Mouse (Mus musculus) myocyte (in vitro differentiated cells): Measurements from ENCODE around the gene Pank2.

Experiments used
- CEBPB ChIP-seq: IDR thresholded peaks from 2 replicates; pipeline ENCODE4 v1.6.1; 2011; ENCODE audit warnings: mild to moderate bottlenecking, moderate library complexity; ENCODE audit not compliant: poor library complexity, insufficient read depth, severe bottlenecking
- E2F4 ChIP-seq: IDR thresholded peaks from one replicate; pipeline ENCODE4 v1.6.1; 2011; ENCODE audit warnings: mild to moderate bottlenecking, control low read depth, moderate library complexity; ENCODE audit not compliant: insufficient read depth
- MYOD1 ChIP-seq, 3 experiments: IDR thresholded peaks; one replicate each; pipeline ENCODE4 v1.6.1; 2011; ENCODE audit warnings: control low read depth in 2 of 3, low read depth in 2 of 3, mild to moderate bottlenecking in 2 of 3, moderate library complexity in 1 of 3; ENCODE audit not compliant: insufficient read length in 2 of 3, control insufficient read depth in 1 of 3
- POLR2A ChIP-seq: IDR thresholded peaks from one replicate; pipeline ENCODE4 v1.6.1; 2011; ENCODE audit warnings: low read depth, mild to moderate bottlenecking, control low read depth, moderate library complexity; ENCODE audit not compliant: insufficient read length
- POLR2AphosphoS2 ChIP-seq: IDR thresholded peaks from one replicate; pipeline ENCODE4 v1.6.1; 2011; ENCODE audit warnings: low read depth, control low read depth; ENCODE audit not compliant: insufficient read length
- TCF12 ChIP-seq: IDR thresholded peaks from one replicate; pipeline ENCODE4 v1.6.1; 2011; ENCODE audit warnings: mild to moderate bottlenecking, control low read depth; ENCODE audit not compliant: poor library complexity, insufficient read depth, severe bottlenecking

GRCm38 (mm10) chr2:131265056-131265455, 2.8 kb downstream of the Pank2 start:
- TF ChIP-seq POLR2A = no peak
- no peak for TF ChIP-seq POLR2AphosphoS2
- no peak for TF ChIP-seq E2F4
- TF ChIP-seq CEBPB = no peak
- no peak for TF ChIP-seq TCF12
- no peak for TF ChIP-seq MYOD1 (IDR thresholded peaks at IDR 0.05; ENCODE audit: control insufficient read depth in 1 of 3, insufficient read length in 2 of 3, low read depth in 2 of 3)
